Mouse (Mus musculus): ENCODE measurements at regions not wholly inside any gene's neighbourhood (a gene's known extent, or its start where the extent isn't known, plus 50 kb on each side); places are given as distances from the start of the nearest gene placed in this dataset.

DNA sequence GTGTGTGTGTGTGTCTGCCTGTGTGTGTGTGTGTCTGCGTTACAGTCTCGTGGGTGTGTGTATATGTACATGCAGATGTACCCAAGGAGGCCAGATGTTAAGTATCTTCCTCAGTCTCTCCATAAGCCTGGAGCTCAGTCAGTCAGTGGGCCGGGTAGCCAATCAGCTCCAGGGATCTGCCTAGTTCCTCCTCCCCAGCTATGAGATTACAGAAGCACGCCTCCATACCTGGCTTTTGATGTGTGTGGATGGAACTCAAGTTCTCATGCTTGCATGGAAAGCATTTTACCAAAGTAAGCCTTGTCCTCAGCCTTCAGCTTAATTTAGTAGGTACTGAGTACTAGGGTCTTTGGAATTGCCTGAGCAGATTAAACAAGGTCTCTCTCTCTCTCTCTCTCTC, 91.0 kb upstream of the Cadm1 start:
- TF ChIP-seq CTCF (IDR thresholded peaks at IDR 0.05; ENCODE audit: low read depth): no peak
- no peak for TF ChIP-seq EP300 (IDR thresholded peaks at IDR 0.05; ENCODE audit: low read depth)
